In genomic region chr8:10482880-10483279, GRCm38 (mm10) we compare ENCODE assay signal across 31 mouse cellular contexts.
"Had no signal": no experiment of that assay in that cellular context is flagged by ENCODE, and none has a peak within 500 bp of the region (broad histone marks: within the 10 kb centered on the region; RNA-seq: fewer than 3 reads in every experiment).

No protein-coding gene starts in this region.

- DNase-seq: left cerebral cortex, postnatal 4 days; liver; liver, embryonic 13.5 days; liver, postnatal 0 days; lung, adult 18-20 months; lung, adult 2 months; lung, embryonic 14.5 days; lung, postnatal 10 days; lung, postnatal 14 days; lung, postnatal 36 days; lung, postnatal 4 days; midbrain, embryonic 14.5 days had no signal

- H3K9me3 ChIP-seq: limb, embryonic 10.5 days; limb, embryonic 12.5 days; limb, embryonic 13.5 days; limb, embryonic 15.5 days; liver, embryonic 12.5 days; liver, embryonic 13.5 days; liver, embryonic 15.5 days; lung, embryonic 15.5 days; megakaryocyte, embryonic 14.5 days; midbrain, embryonic 10.5 days; midbrain, embryonic 12.5 days; midbrain, embryonic 13.5 days; midbrain, embryonic 15.5 days had no signal

- ATAC-seq: liver, embryonic 12.5 days; liver, postnatal 0 days; lung, postnatal 0 days; midbrain, embryonic 13.5 days; midbrain, embryonic 15.5 days; midbrain, embryonic 16.5 days had no signal

- H3K36me3 ChIP-seq: limb, embryonic 10.5 days; limb, embryonic 12.5 days; limb, embryonic 13.5 days; limb, embryonic 15.5 days; liver, embryonic 12.5 days; liver, embryonic 13.5 days; liver, embryonic 15.5 days; lung, embryonic 15.5 days; midbrain, embryonic 10.5 days; midbrain, embryonic 12.5 days; midbrain, embryonic 13.5 days; midbrain, embryonic 15.5 days had no signal

- H3K4me1 ChIP-seq: limb, embryonic 10.5 days; limb, embryonic 12.5 days; limb, embryonic 13.5 days; limb, embryonic 15.5 days; liver, embryonic 12.5 days; liver, embryonic 13.5 days; liver, embryonic 15.5 days; lung, embryonic 15.5 days; megakaryocyte, embryonic 14.5 days; midbrain, embryonic 10.5 days; midbrain, embryonic 12.5 days; midbrain, embryonic 13.5 days had no signal

- H3K9ac ChIP-seq: limb, embryonic 12.5 days; limb, embryonic 13.5 days; limb, embryonic 15.5 days; liver, embryonic 12.5 days; liver, embryonic 13.5 days; liver, embryonic 14.5 days; liver, embryonic 15.5 days; liver, postnatal 0 days; lung, embryonic 14.5 days; lung, embryonic 15.5 days; midbrain, embryonic 12.5 days; midbrain, embryonic 13.5 days; midbrain, embryonic 15.5 days had no signal

- H3K4me2 ChIP-seq: limb, embryonic 12.5 days; limb, embryonic 13.5 days; limb, embryonic 15.5 days; liver, embryonic 11.5 days; liver, embryonic 12.5 days; liver, embryonic 13.5 days; liver, embryonic 15.5 days; lung, embryonic 14.5 days; lung, embryonic 15.5 days; midbrain, embryonic 12.5 days; midbrain, embryonic 13.5 days; midbrain, embryonic 15.5 days had no signal

- H3K27me3 ChIP-seq: limb, embryonic 12.5 days; limb, embryonic 13.5 days; limb, embryonic 15.5 days; liver, embryonic 12.5 days; liver, embryonic 13.5 days; liver, embryonic 15.5 days; lung, embryonic 15.5 days; megakaryocyte, embryonic 14.5 days; midbrain, embryonic 12.5 days; midbrain, embryonic 13.5 days; midbrain, embryonic 15.5 days had no signal

- H3K4me3 ChIP-seq: left cerebral cortex, adult 2 months; limb, embryonic 10.5 days; limb, embryonic 12.5 days; limb, embryonic 13.5 days; limb, embryonic 15.5 days; liver, embryonic 12.5 days; liver, embryonic 13.5 days; liver, embryonic 15.5 days; lung, embryonic 15.5 days; megakaryocyte, embryonic 14.5 days; midbrain, embryonic 10.5 days; midbrain, embryonic 12.5 days; midbrain, embryonic 13.5 days; midbrain, embryonic 15.5 days; myocyte had no signal

- H3K27ac ChIP-seq: left cerebral cortex, adult 2 months; limb, embryonic 10.5 days; limb, embryonic 12.5 days; limb, embryonic 13.5 days; limb, embryonic 15.5 days; liver, embryonic 12.5 days; liver, embryonic 13.5 days; liver, embryonic 14.5 days; liver, embryonic 15.5 days; lung, embryonic 15.5 days; macrophage; midbrain, embryonic 10.5 days; midbrain, embryonic 12.5 days; midbrain, embryonic 13.5 days; midbrain, embryonic 15.5 days had no signal
